Mouse (Mus musculus) frontal cortex, adult 2 months (tissue): ENCODE data around the gene Abca2. TPM values are rescaled to one million over a fixed set of nuclear protein-coding genes. Genes with fewer than 3 reads are reported as not detected.

Experiments
- DNase-seq, 2 experiments: peaks; one replicate each; pipeline ENCODE4 v3.0.0; 2022; ENCODE audit warnings: low spot score in 1 of 2; ENCODE audit errors: extremely low spot score in 1 of 2
- polyA plus RNA-seq: library from polyadenylated mRNA; depleted of rRNA; stranded (reverse); fragments of >200 nt; gene quantifications from 2 replicates; pipeline ENCODE4 v1.2.3, GENCODE M21; 2012; rRNA removed

The Abca2 gene
- polyA plus RNA-seq, 1 experiment, result 107 TPM

DNA sequence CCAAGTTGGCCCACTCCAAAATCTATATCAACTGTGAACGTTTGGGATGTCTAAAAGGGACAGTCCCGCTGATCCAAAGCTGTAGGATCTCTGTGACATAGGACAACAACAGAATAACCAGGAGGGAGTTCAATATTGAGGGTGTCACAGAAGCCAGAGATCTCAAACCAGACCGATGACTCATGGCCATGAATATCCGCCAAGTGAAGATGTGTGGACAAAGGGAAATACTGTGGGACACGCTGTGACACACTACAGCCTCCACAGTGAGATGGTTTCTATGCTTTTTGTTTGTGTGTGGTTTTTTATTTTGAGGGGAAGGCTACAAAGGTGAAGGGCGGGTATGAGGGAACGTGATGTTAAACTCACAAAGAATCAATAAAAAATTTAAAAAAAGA, 60.2 kb downstream of the Abca2 start:
- no peak for DNase-seq

DNA sequence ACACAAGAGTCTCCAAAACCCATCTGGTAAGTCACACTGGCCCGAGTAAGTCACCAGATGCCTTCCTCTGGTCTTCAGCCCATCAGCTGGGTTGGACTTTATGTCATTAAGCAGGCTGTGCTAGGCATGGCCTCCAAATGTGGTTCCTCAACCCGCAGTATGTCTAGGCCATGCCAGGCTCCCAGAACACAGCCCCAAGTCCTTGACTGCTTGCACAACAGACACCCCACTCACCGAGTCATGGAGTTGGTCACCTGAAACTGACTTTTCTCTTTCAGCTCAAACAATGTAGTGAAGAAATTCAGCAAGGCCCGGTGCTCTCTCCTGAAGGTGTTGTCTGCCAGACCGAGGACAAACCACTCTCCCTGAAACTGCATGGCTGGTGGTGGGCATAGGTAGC, 64.5 kb downstream of the Abca2 start:
- no peak for DNase-seq

DNA sequence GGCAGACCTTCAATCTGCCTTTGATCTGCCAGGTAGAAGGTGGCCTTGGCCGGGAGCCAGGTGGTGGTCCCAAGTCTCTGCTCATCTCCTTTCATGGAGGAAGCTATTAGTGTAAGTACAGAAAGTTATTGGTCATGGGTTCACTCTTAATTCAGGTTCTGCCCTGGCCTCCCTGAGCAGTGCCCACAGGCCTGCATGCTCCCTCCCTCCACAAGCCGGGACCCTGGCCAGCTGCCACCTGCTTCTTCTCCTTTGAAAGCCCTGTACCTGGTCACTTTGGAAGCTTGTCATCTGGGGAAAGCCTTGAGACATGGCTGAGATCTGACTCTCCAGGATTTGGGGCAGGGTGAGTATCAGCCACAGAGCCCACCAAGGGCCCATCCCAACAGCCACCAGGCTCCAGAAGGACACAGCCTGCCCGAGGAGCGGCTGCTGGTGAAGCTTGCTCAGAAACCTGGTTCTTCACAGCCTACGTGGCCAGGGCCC, 65.0 kb downstream of the Abca2 start, which contains the start of gene Lcn12:
Gene Lcn12, minus strand, starts transcription at position 436 of the 486 bp plus-strand sequence.
- no peak for DNase-seq

DNA sequence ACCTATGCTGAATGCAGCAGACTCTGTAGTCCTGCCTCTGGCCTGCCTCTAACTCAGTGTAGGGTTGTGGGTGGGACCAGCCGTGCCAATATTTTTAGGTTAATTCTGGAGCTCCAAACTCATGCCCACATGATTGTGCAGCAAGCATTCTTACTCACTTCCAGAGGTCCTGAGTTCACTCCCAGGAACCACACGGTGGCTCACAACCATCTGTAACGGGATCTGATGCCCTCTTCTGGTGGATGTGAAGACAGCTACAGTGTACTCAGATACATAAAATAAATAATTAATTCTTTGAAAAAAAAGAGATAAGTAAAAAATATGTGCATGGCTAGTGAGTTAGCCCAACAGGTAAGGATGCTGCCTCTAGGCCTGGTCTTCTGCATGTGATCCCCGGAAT, 68.0 kb downstream of the Abca2 start:
- DNase-seq, result peak in 1 of 2 experiments; percentile 53

Other genes starting within 250 kb of the Abca2 start
- 38.7 and 39.1 TPM in 2 replicates for gene Nrarp, start 247.9 kb upstream of the Abca2 start, polyA plus RNA-seq
- gene Tor4a, start 231.8 kb upstream of the Abca2 start, polyA plus RNA-seq, result 2.6 and 3.0 TPM in 2 replicates
- 60.2 and 65.6 TPM in 2 replicates for gene Nelfb, start 217.2 kb upstream of the Abca2 start, polyA plus RNA-seq
- gene Stpg3, start 214.1 kb upstream of the Abca2 start, polyA plus RNA-seq, result 0.06 and 0.15 TPM in 2 replicates
- 0.16 and 0.19 TPM in 2 replicates for gene Fam166a, start 210.0 kb upstream of the Abca2 start, polyA plus RNA-seq
- gene Tubb4b, start 204.0 kb upstream of the Abca2 start, polyA plus RNA-seq, result 499 and 548 TPM in 2 replicates
- 0.08 and 0.15 TPM in 2 replicates for gene Slc34a3, start 194.3 kb upstream of the Abca2 start, polyA plus RNA-seq
- not detected in 2 replicates for gene Rnf224, start 191.9 kb upstream of the Abca2 start, polyA plus RNA-seq
- 248 and 300 TPM in 2 replicates for gene Rnf208, start 186.4 kb upstream of the Abca2 start, polyA plus RNA-seq
- 0.24 and 0.53 TPM in 2 replicates for gene Cysrt1, start 186.3 kb upstream of the Abca2 start, polyA plus RNA-seq
- 15.8 and 16.4 TPM in 2 replicates for gene AL732309.1, start 181.8 kb upstream of the Abca2 start, polyA plus RNA-seq
- 29.8 and 31.1 TPM in 2 replicates for gene Tmem203, start 173.3 kb upstream of the Abca2 start, polyA plus RNA-seq
- 13.5 and 18.9 TPM in 2 replicates for gene Tprn, start 166.1 kb upstream of the Abca2 start, polyA plus RNA-seq
- gene Ssna1, start 156.3 kb upstream of the Abca2 start, polyA plus RNA-seq, result 75.4 and 86.0 TPM in 2 replicates
- gene Anapc2, start 156.2 kb upstream of the Abca2 start, polyA plus RNA-seq, result 69.9 and 79.0 TPM in 2 replicates
- not detected in 2 replicates for gene Tmem210, start 140.6 kb upstream of the Abca2 start, polyA plus RNA-seq
- 0.15 TPM in 1 of 2 replicates, not detected in the other for gene Lrrc26, start 138.8 kb upstream of the Abca2 start, polyA plus RNA-seq
- gene Grin1, start 109.5 kb upstream of the Abca2 start, polyA plus RNA-seq, result 313 and 325 TPM in 2 replicates
- 31.1 and 31.8 TPM in 2 replicates for gene Man1b1, start 96.4 kb upstream of the Abca2 start, polyA plus RNA-seq
- gene Dpp7, start 72.3 kb upstream of the Abca2 start, polyA plus RNA-seq, result 62.5 and 63.9 TPM in 2 replicates
- 15.0 and 17.9 TPM in 2 replicates for gene Uap1l1, start 63.0 kb upstream of the Abca2 start, polyA plus RNA-seq
- gene Sapcd2, start 56.4 kb upstream of the Abca2 start, polyA plus RNA-seq, result 3.9 and 5.3 TPM in 2 replicates
- gene Entpd2, start 32.8 kb upstream of the Abca2 start, polyA plus RNA-seq, result 14.1 and 19.3 TPM in 2 replicates
- 383 and 426 TPM in 2 replicates for gene Npdc1, start 29.4 kb upstream of the Abca2 start, polyA plus RNA-seq
- 0.40 and 0.67 TPM in 2 replicates for gene Fut7, start 5.4 kb upstream of the Abca2 start, polyA plus RNA-seq
- gene Clic3, start 28.1 kb downstream of the Abca2 start, polyA plus RNA-seq, result 0.42 and 1.4 TPM in 2 replicates
- 110 and 114 TPM in 2 replicates for gene Paxx, start 32.4 kb downstream of the Abca2 start, polyA plus RNA-seq
- 2,136 and 2,926 TPM in 2 replicates for gene Ptgds, start 41.3 kb downstream of the Abca2 start, polyA plus RNA-seq
- not detected in 2 replicates for gene Lcn12, start 65.2 kb downstream of the Abca2 start, polyA plus RNA-seq
- 64.7 and 72.3 TPM in 2 replicates for gene Fbxw5, start 72.0 kb downstream of the Abca2 start, polyA plus RNA-seq
- 2.5 and 2.8 TPM in 2 replicates for gene C8g, start 73.0 kb downstream of the Abca2 start, polyA plus RNA-seq
- 8.1 and 9.1 TPM in 2 replicates for gene Traf2, start 118.2 kb downstream of the Abca2 start, polyA plus RNA-seq
- gene Edf1, start 129.1 kb downstream of the Abca2 start, polyA plus RNA-seq, result 287 and 289 TPM in 2 replicates
- 2.1 and 2.5 TPM in 2 replicates for gene Mamdc4, start 146.1 kb downstream of the Abca2 start, polyA plus RNA-seq
- gene Phpt1, start 146.5 kb downstream of the Abca2 start, polyA plus RNA-seq, result 134 and 161 TPM in 2 replicates
- 114 and 122 TPM in 2 replicates for gene Ajm1, start 153.1 kb downstream of the Abca2 start, polyA plus RNA-seq
- gene Rabl6, start 179.8 kb downstream of the Abca2 start, polyA plus RNA-seq, result 130 and 148 TPM in 2 replicates
- gene Ccdc183, start 189.0 kb downstream of the Abca2 start, polyA plus RNA-seq, result 0.06 TPM in 1 of 2 replicates, not detected in the other
- gene Tmem141, start 193.3 kb downstream of the Abca2 start, polyA plus RNA-seq, result 66.7 and 72.2 TPM in 2 replicates
- gene Fcna, start 199.3 kb downstream of the Abca2 start, polyA plus RNA-seq, result 0.17 and 0.28 TPM in 2 replicates
- gene Lcn8, start 224.4 kb downstream of the Abca2 start, polyA plus RNA-seq, result not detected in 2 replicates
- gene Lcn5, start 229.2 kb downstream of the Abca2 start, polyA plus RNA-seq, result not detected in 2 replicates
- gene Lcn6, start 248.1 kb downstream of the Abca2 start, polyA plus RNA-seq, result not detected in 2 replicates